Mouse (Mus musculus) intestine, embryonic 15.5 days (tissue): ENCODE measurements around the gene Zbtb49. TPM values are rescaled to one million over a fixed set of nuclear protein-coding genes. Genes with fewer than 3 reads are reported as not detected.
A peak's percentile ranks its signal among the peaks of the same experiment; 100 is the strongest.

Source experiments
- ATAC-seq: fragments of 200-750 bp; cut with Nextera tagmentation; 2 replicates; pipeline ENCODE4 v1.8.0; 2017; ENCODE audit warnings: moderate TSS enrichment, moderate library complexity
- H3K27ac ChIP-seq: fragments of 300-500 bp; sonication (generic); 2 replicates; pipeline ENCODE4 v1.5.1; 2015; ENCODE audit warnings: mild to moderate bottlenecking, inconsistent platforms
- H3K27me3 ChIP-seq: fragments of 300-500 bp; sonication (generic); replicated peaks from 2 replicates; pipeline ENCODE4 v1.6.1; 2015; ENCODE audit warnings: inconsistent platforms
- H3K36me3 ChIP-seq: fragments of 300-500 bp; sonication (generic); 2 replicates; pipeline ENCODE4 v1.6.1; 2015; ENCODE audit warnings: inconsistent platforms
- H3K4me1 ChIP-seq: fragments of 300-500 bp; sonication (generic); replicated peaks from 2 replicates; pipeline ENCODE4 v1.6.1; 2015; ENCODE audit warnings: inconsistent platforms
- H3K4me2 ChIP-seq: fragments of 300-500 bp; sonication (generic); replicated peaks from 2 replicates; pipeline ENCODE4 v1.6.1; 2015; ENCODE audit warnings: mild to moderate bottlenecking, inconsistent platforms
- H3K4me3 ChIP-seq: fragments of 300-500 bp; sonication (generic); replicated peaks from 2 replicates; pipeline ENCODE4 v1.5.1; 2015; ENCODE audit warnings: inconsistent platforms
- H3K9ac ChIP-seq: fragments of 300-500 bp; sonication (generic); 2 replicates; pipeline ENCODE4 v1.6.1; 2015; ENCODE audit warnings: inconsistent platforms
- H3K9me3 ChIP-seq: fragments of 300-500 bp; sonication (generic); 2 replicates; pipeline ENCODE4 v1.6.1; 2016; ENCODE audit warnings: inconsistent platforms
- WGBS: fragments of 180-500 bp; shearing (Covaris S2); methylation state at CpG from one replicate; pipeline ENCODE4 v1.1.7; 2015; 5-methylcytosine and 5-hydroxymethylcytosine counted together
- polyA plus RNA-seq: library from polyadenylated mRNA; unstranded; fragments of >200 nt; fragmentation: Nextera tagmentation; extraction: Ambion mirVana; gene quantifications from 2 replicates; pipeline ENCODE4 v1.2.1, GENCODE M21; 2015

Gene Zbtb49
- polyA plus RNA-seq, 1 experiment from 2014 or later: 9.2 TPM

DNA sequence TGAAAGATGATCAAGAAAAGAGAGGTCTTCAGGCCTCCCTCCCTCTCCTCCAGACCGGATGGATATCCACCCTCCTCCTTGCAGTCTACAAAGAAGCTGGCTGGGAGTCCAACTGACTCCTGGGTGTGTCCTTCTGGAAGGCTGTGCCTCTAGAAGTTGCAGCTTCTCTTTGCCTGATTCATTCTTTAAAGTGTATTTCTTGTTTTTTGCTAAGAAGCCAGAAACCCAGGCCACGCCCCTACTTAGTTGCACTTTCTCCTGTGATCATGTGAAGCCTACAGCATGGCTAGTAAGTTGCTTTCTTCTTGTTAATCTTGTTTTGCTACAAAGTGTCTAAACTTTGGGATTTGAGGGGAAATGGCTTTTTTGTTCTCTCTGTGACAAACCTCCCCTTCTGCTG lies 33.3 kb downstream of the Zbtb49 start:
- Histone ChIP-seq H3K4me3 (no peak overlapping the region), H3K9ac (no peak overlapping the region), H3K36me3 (no peaks in the 10 kb centered on the region), H3K4me1 (no peaks in the 10 kb centered on the region), H3K4me2 (no peak overlapping the region), H3K27me3 (no peaks in the 10 kb centered on the region), H3K9me3 (no peaks in the 10 kb centered on the region), H3K27ac (no peak overlapping the region)
- 77% methylated on average over 2 of the region's 2 CpGs for WGBS
- no peak for ATAC-seq

GRCm38 (mm10) chr5:38184688-38185285 lies 35.5 kb downstream of the Zbtb49 start:
- no peak overlapping the region for H3K27ac ChIP-seq
- H3K36me3 ChIP-seq: no peaks in the 10 kb centered on the region
- H3K4me1 ChIP-seq: no peaks in the 10 kb centered on the region
- 79% methylated on average over 6 of the region's 6 CpGs for WGBS
- no peak for ATAC-seq
- no peak overlapping the region for H3K9ac ChIP-seq
- H3K27me3 ChIP-seq: no peaks in the 10 kb centered on the region
- H3K4me3 ChIP-seq: no peak overlapping the region
- no peak overlapping the region for H3K4me2 ChIP-seq
- H3K9me3 ChIP-seq: no peaks in the 10 kb centered on the region

GRCm38 (mm10) chr5:38174256-38174912 lies 45.9 kb downstream of the Zbtb49 start:
- Histone ChIP-seq H3K27me3 (no peaks in the 10 kb centered on the region), H3K4me1 (no peaks in the 10 kb centered on the region), H3K36me3 (no peaks in the 10 kb centered on the region), H3K9ac (no peak overlapping the region), H3K4me3 (no peak overlapping the region), H3K4me2 (no peak overlapping the region), H3K9me3 (no peaks in the 10 kb centered on the region), H3K27ac (no peak overlapping the region)
- WGBS: 79% methylated on average over 16 of the region's 16 CpGs
- ATAC-seq: no peak

DNA sequence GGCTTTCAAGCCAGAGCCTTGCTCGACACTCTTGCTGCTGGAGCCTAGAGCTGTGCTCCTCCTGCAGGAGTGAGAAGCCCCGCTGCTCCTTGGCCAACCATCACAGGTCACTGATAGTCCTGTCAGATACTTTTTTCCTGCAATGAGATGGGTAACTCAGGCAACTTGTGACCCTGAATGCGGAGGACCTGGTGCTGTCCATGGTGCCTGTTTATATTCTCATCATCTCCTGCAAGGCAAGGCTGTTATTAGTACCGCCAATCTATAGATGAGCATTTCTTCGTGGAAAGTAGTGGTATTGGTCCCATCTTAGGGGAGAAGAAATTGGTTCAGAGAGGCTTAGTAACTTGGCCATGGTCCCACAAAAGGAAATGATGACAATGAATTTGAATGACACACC lies 46.5 kb downstream of the Zbtb49 start:
- ATAC-seq: no peak
- Histone ChIP-seq H3K9me3 (no peaks in the 10 kb centered on the region), H3K4me3 (no peak overlapping the region), H3K9ac (no peak overlapping the region), H3K4me1 (no peaks in the 10 kb centered on the region), H3K27me3 (no peaks in the 10 kb centered on the region), H3K36me3 (no peaks in the 10 kb centered on the region), H3K27ac (no peak overlapping the region), H3K4me2 (no peak overlapping the region)
- 46% methylated on average over 5 of the region's 5 CpGs for WGBS

GRCm38 (mm10) chr5:38168497-38168896 lies 51.8 kb downstream of the Zbtb49 start:
- Histone ChIP-seq H3K4me1 (no peaks in the 10 kb centered on the region), H3K9me3 (no peaks in the 10 kb centered on the region), H3K4me3 (no peak overlapping the region), H3K27ac (no peak overlapping the region), H3K9ac (no peak overlapping the region), H3K36me3 (no peaks in the 10 kb centered on the region), H3K27me3 (no peaks in the 10 kb centered on the region), H3K4me2 (no peak overlapping the region)
- ATAC-seq: no peak
- 58% methylated on average over 11 of the region's 11 CpGs for WGBS

DNA sequence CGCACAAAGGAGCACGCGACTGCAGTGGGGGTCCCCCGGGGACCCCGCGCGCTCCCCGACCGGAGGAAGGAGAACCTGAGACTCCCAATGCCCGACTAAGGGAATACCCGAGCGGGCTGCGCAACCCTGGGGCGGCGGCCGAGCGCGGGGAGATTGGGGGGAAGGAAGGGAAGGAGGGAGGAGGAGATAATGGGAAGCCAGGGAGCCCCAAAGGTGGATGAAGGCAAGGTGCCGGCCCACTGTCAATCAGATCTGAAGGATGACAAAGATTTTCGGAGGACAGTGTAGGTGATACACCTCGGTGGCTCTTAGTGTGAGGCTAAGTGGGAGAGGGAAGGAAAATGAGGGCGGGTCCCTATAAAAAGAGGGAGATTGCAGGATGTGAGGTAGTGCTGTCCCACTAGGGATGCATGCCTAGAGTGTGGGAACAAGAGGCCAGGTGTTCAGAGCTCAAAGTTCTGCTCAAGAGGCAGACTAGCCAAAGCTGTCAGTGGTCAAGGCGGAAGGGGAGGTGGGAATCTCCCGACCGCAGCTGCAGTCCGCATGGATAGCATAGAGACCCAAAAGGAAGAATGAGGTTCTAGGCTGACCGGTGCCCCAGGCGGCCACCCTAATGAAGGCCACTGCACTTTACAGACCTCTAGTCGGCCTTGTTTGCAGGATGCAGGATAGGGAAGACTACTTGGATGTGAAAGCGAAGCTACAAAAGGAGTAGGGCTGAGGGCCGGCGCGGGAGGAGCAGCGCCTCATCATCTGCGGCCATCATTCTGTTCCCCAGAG lies 60.4 kb downstream of the Zbtb49 start, which contains the start of gene Nsg1:
Nsg1 (minus strand) TSS at position 274 of the 780 bp plus-strand sequence.
- H3K36me3 ChIP-seq: 0 out of 2 replicates have a peak, but pooled peaks cover 11% of the 10 kb centered on the region
- H3K9ac ChIP-seq: peak within 1 kb of the TSS; percentile 57
- ATAC-seq: peak; percentile 29; the same call in 1 of the 2 replicates
- H3K4me2 ChIP-seq: peak within 1 kb of the TSS; percentile 93
- H3K4me3 ChIP-seq: peak within 1 kb of the TSS; percentile 71
- peaks cover 25% of the 10 kb centered on the region for H3K27me3 ChIP-seq
- peaks cover 6% of the 10 kb centered on the region for H3K4me1 ChIP-seq
- no peak within 1 kb of the TSS for H3K27ac ChIP-seq
- no peaks in the 10 kb centered on the region for H3K9me3 ChIP-seq
- 12% methylated on average over 35 of the region's 35 CpGs for WGBS

GRCm38 (mm10) chr5:38158947-38159633 lies 61.2 kb downstream of the Zbtb49 start:
- Histone ChIP-seq H3K27ac (no peak overlapping the region), H3K4me1 (peaks cover 6% of the 10 kb centered on the region), H3K4me2 (peak overlapping the region; percentile 93), H3K4me3 (peak overlapping the region; percentile 71), H3K9ac (peak overlapping the region; percentile 57), H3K27me3 (peaks cover 25% of the 10 kb centered on the region), H3K36me3 (peaks cover 12% of the 10 kb centered on the region; the same call in 1 of the 2 replicates), H3K9me3 (no peaks in the 10 kb centered on the region)
- ATAC-seq: peak; percentile 86
- under 1% methylated on average over 79 of the region's 79 CpGs for WGBS

DNA sequence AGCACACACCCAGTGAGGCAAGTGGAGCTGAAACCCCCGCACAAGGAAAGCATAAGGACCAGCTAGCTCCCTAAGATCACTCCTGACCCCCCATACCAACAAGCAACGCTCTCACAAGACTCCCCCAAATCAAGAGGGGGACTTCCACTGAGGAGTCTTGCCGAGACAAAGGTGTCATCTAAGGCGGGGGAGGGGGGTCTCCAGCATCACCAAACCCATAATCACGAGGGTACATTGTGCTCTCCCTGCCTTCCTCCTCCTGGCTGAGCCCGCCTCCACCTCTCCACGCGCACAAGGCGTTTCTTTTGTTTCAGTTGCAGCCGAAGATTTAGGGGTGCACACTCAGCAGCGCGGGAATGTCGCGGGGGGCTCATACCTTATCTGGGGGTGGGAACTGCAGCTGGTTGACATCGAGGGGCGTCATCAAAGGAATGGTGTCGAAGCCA lies 61.7 kb downstream of the Zbtb49 start:
- H3K27me3 ChIP-seq: peaks cover 25% of the 10 kb centered on the region
- peak overlapping the region; percentile 71 for H3K4me3 ChIP-seq
- no peak overlapping the region for H3K27ac ChIP-seq
- H3K9ac ChIP-seq: peak overlapping the region; percentile 57
- ATAC-seq: no peak
- H3K9me3 ChIP-seq: no peaks in the 10 kb centered on the region
- 7% methylated on average over 17 of the region's 17 CpGs for WGBS
- peaks cover 6% of the 10 kb centered on the region for H3K4me1 ChIP-seq
- H3K36me3 ChIP-seq: peaks cover 12% of the 10 kb centered on the region; the same call in 1 of the 2 replicates
- peak overlapping the region; percentile 93 for H3K4me2 ChIP-seq

- WGBS: 66% methylated on average over 9 of the region's 9 CpGs
- peaks cover 25% of the 10 kb centered on the region for H3K27me3 ChIP-seq
- no peak overlapping the region for H3K27ac ChIP-seq
- H3K4me1 ChIP-seq: peaks cover 6% of the 10 kb centered on the region
- H3K4me2 ChIP-seq: peak overlapping the region; percentile 93; the same call in 1 of the 2 replicates
- no peak overlapping the region for H3K4me3 ChIP-seq
- ATAC-seq: no peak
- H3K36me3 ChIP-seq: peaks cover 12% of the 10 kb centered on the region; the same call in 1 of the 2 replicates
- no peak overlapping the region for H3K9ac ChIP-seq
- H3K9me3 ChIP-seq: no peaks in the 10 kb centered on the region
Observed at GRCm38 (mm10) chr5:38157481-38158020, 62.7 kb downstream of the Zbtb49 start.

DNA sequence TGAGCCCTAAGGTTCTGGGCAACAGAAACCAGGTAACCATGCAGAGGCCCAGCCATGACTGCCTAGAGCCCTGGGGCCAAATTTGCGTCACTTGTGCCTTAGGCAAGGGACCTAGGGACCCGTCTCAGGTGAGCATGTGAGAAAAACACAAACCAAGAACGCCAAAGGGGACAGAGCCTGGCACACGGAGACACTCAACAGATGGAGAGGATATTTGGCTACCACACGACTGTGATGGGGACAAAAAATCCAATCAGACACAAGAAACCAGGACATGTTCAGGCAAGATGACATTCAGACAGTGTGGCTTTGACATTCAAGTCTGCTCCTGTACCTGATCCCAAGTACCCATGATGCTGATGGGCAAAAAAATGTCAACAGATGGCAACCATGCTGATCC lies 66.6 kb downstream of the Zbtb49 start:
- 91% methylated on average over 5 of the region's 5 CpGs for WGBS
- no peak overlapping the region for H3K4me3 ChIP-seq
- peaks cover 17% of the 10 kb centered on the region; the same call in 1 of the 2 replicates for H3K36me3 ChIP-seq
- H3K4me2 ChIP-seq: no peak overlapping the region
- no peak overlapping the region for H3K27ac ChIP-seq
- no peak overlapping the region for H3K9ac ChIP-seq
- H3K4me1 ChIP-seq: peaks cover 3% of the 10 kb centered on the region
- no peaks in the 10 kb centered on the region for H3K27me3 ChIP-seq
- H3K9me3 ChIP-seq: no peaks in the 10 kb centered on the region
- no peak for ATAC-seq

- Histone ChIP-seq H3K36me3 (peaks cover 17% of the 10 kb centered on the region; the same call in 1 of the 2 replicates), H3K9me3 (no peaks in the 10 kb centered on the region), H3K27ac (no peak overlapping the region), H3K9ac (no peak overlapping the region), H3K27me3 (no peaks in the 10 kb centered on the region), H3K4me3 (no peak overlapping the region), H3K4me1 (no peaks in the 10 kb centered on the region), H3K4me2 (no peak overlapping the region)
- no peak for ATAC-seq
- 87% methylated on average over 10 of the region's 10 CpGs for WGBS
Observed at GRCm38 (mm10) chr5:38152201-38153108, 67.8 kb downstream of the Zbtb49 start.
